Mouse (Mus musculus) c-Kit-positive CD71-positive TER-119-positive erythroid progenitor cells, embryonic 14.5 days (primary cell): ENCODE data around the gene Idh1.

ENCODE experiments used
- DNase-seq: peaks from one replicate; pipeline ENCODE4 v3.0.0-alpha.2; 2013; ENCODE audit warnings: low spot score

The Idh1 gene

DNA sequence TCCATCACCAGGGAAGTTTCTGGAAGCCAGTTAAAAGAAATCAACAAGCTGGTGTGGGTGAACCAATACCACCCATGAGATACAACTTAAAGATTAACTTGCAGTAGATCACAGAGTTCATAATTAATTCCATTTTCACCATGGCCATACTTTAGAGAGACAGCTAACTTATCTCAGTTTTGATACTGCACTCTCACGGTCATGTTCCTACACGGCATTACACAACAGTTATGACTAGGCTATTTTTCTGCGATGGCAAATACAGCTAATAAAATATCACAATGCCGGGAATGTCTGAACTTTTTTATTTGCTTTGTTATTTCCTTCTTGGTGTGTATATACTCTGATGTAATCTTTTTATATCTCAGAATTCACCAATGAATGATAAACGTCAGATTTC lies 9.4 kb downstream of the Idh1 start:
- DNase-seq: no peak

- DNase-seq: no peak
Measured at GRCm38 (mm10) chr1:65176171-65176570, 10.1 kb downstream of the Idh1 start.

DNA sequence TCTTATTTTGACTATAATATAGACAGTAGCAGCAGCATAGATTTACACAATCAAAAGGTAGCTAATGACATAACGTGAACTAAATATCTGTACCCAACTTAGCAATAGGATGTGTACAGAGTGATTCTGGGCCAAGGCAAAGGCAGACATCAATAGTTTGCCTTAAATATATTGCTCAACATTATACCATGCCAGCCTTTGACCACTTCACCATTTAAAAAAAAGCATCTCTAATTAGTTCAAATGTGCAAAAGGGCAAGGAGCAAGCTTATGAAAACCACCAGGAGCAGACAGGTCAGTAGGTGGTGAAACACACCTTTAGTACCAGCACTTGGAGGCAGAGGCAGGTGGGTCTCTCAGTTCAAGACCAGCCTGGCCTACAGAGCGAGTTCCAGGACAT lies 12.6 kb downstream of the Idh1 start:
- DNase-seq: no peak

- DNase-seq: no peak
Measured at GRCm38 (mm10) chr1:65171579-65171978, 14.7 kb downstream of the Idh1 start.

DNA sequence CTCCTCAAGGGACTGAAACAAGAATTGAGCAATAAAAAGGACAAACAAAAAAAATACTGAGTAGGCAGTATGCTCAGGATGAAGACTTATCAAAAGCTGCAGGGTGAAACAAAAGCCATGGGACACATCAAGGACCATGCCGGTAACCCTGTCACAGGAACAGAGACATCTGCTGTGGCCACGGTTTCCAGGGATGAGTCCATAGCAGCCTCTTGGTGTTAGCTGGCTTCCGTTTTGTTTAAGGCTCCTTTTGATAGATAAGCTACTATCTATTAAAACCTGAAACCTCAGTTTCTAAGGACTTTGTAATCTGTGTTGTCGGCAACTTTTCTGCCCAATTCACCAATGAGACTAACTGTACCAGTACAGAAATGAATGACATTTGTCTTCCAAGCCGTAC lies 16.4 kb downstream of the Idh1 start:
- no peak for DNase-seq

DNA sequence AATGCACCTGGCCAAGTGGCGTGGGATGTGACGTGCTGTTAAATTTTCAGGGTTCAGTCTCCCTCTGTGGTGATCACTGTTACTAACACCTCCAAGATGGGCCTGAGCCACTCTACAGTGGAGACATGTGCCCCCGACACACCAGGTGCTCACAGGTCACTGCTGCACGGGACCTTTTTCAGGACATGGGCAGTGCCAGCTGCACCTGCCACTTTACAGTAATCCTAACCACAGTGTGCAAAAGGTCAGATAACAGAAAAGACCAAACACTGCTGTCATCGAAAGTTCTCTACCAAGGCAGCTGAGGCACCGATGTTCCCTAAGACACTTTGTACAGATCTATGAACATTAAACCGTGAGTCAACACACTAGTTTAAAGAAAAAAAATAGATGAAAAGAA lies 16.8 kb downstream of the Idh1 start:
- DNase-seq: no peak

- no peak for DNase-seq
Measured at GRCm38 (mm10) chr1:65167496-65167895, 18.8 kb downstream of the Idh1 start.

DNA sequence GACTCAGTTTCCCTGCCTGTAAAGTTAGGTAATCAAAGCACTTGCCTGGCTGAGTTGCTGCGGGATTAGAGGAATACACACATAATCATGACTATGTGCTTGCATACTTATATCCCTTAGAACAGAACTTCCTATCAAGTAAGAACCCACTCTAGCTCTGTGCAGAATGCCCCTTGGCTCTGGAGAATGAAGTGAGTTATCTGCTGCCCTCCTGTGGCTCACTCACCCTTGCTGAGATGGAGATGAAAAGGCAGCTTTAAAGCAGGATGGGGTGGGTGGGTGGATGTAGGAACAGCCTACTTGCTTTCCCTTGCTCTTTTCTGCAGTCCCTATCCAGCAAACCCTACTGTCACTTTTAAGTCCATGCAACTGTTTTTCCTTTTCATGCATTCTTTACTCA lies 24.1 kb downstream of the Idh1 start:
- no peak for DNase-seq

DNA sequence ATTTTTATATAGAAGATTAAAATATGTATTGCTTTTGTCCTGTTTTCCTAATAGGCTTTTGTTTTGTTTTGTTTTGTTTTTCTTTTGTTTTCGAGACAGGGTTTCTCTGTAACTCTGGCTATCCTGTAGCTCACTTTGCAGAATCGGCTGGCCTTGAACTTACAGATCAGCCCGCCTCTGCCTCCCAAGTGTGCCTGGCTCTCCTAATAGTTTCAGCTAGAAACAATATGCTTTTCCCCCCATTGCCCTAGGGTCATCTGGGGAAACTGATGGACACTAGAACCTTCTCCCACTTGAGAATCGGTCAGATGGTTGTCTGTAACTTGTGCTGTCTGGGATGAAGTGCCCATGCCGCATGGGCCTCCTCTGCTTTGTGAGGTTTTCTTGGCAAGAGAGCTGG lies 30.2 kb downstream of the Idh1 start:
- DNase-seq: no peak

- DNase-seq: no peak
Measured at GRCm38 (mm10) chr1:65154814-65155213, 31.5 kb downstream of the Idh1 start.

GRCm38 (mm10) chr1:65147971-65148370 lies 38.3 kb downstream of the Idh1 start:
- DNase-seq: no peak

GRCm38 (mm10) chr1:65147326-65147725 lies 39.0 kb downstream of the Idh1 start:
- DNase-seq: no peak

- no peak for DNase-seq
Measured at GRCm38 (mm10) chr1:65146601-65147000, 39.7 kb downstream of the Idh1 start.

- DNase-seq: no peak
Measured at GRCm38 (mm10) chr1:65144783-65145182, 41.5 kb downstream of the Idh1 start.

GRCm38 (mm10) chr1:65137560-65137959 lies 48.7 kb downstream of the Idh1 start:
- DNase-seq: no peak

- no peak for DNase-seq
Measured at GRCm38 (mm10) chr1:65132833-65133232, 53.5 kb downstream of the Idh1 start.

- DNase-seq: no peak
Measured at GRCm38 (mm10) chr1:65131671-65132070, 54.6 kb downstream of the Idh1 start.

DNA sequence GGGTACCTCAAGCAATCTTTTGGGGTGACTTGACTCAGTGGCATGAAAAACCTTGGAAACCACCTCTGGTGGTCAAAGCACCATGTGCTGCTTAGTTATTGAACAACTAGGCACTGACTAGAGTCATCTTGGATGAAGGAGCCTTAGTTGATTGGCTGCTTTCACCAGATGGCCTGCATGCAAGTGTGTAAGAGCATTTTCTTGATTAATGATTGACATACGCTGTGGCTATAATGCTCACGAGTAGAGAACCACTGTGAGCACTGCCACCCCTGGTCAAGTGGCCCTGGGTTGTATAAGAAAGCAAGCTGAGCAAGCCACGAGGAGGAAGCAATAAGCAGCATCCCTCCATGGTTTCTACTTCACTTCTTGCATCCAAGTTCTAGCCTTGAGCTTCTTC lies 56.1 kb downstream of the Idh1 start:
- no peak for DNase-seq

- DNase-seq: no peak
Measured at GRCm38 (mm10) chr1:65129634-65130180, 56.6 kb downstream of the Idh1 start.

GRCm38 (mm10) chr1:65122574-65123372 lies 63.5 kb downstream of the Idh1 start, which contains the start of gene D630023F18Rik:
Gene D630023F18Rik (minus strand): TSS chr1:65123214.
- DNase-seq: no peak

GRCm38 (mm10) chr1:65119438-65119837 lies 66.9 kb downstream of the Idh1 start, which contains the start of gene Gm28845:
Gene Gm28845 (minus strand): TSS chr1:65119558.
- no peak for DNase-seq

GRCm38 (mm10) chr1:65118150-65118913 lies 68.0 kb downstream of the Idh1 start:
- DNase-seq: no peak
